ENCODE assay signal across 19 mouse cellular contexts in the genomic region with DNA sequence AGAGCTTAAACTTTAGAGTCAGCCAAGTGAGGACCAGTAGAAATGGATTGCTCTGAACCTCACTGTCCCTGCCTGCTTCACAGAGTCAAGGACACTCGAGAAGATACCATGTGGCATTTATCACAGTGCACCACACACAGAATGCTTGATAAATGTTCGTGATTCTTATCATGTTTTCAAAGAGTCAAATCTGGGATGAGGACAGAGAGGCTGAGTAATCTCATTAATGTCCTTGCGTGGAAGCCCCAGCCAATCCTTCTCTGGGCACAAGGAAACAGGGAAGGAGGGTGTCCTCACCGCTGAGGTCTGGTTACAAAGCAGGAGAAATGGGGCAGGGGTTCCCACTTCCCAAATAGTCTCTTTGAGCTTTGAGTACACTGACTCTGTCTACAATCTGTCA. TPM values are rescaled to one million over a fixed set of nuclear protein-coding genes. Genes with fewer than 3 reads are reported as not detected.
DNase-seq lines count a peak whose midpoint lies in the region.
"Had no signal": no experiment of that assay in that cellular context is flagged by ENCODE, and none has a peak within 500 bp of the region (broad histone marks: within the 10 kb centered on the region; RNA-seq: fewer than 3 reads in every experiment).

No protein-coding gene starts in this region.

- DNase-seq in heart, adult 11 months, result peak; percentile 10
- no peak for DNase-seq in heart, postnatal 14 days
- peak; percentile 67 for DNase-seq in adrenal gland, adult 8-10 months
- peak; percentile 28 for DNase-seq in adrenal gland, postnatal 25 days
- DNase-seq in left cerebral cortex, adult 18-20 months (ENCODE audit: low spot score in 2 of 2), result no peak
- DNase-seq in lung, postnatal 36 days, result no peak
- DNase-seq: B cell, adult 2 months; cerebellum, adult 11-12 months; cerebellum, adult 8-10 months; cerebellum, postnatal 10 days; cerebellum, postnatal 36 days; embryo, embryonic 11 days; gastrocnemius, postnatal 25 days; heart, adult 2 months had no signal

- intact Hi-C loops in heart, postnatal 14 days (cut with DNase I), result no loop called here

RNA-seq across cellular contexts. Expression of a gene that starts 55.8 kb away (rescaled TPM):
- total RNA-seq in heart, postnatal 14 days (2021), result not detected
- total RNA-seq in adrenal gland, adult 8-10 months (2022), result under 1 TPM in 1 of 4 experiments, not detected in 3; 0.43 TPM
- total RNA-seq in adrenal gland, postnatal 25 days (2021), result not detected in 2 replicates
- total RNA-seq in left cerebral cortex, adult 18-20 months (2021), result 100 to 1,000 TPM; 420 to 444 TPM
- total RNA-seq: CH12.LX; G1E; gastrocnemius, adult 8-10 months; gastrocnemius, postnatal 25 days; heart, adult 2 months; heart, postnatal 25 days; hematopoietic stem cell, adult 5-6 weeks had no signal

Comparison
In these comparisons a context has a peak if more than half of its experiments do, and no peak if none do; other contexts are left out.
1. DNase-seq: peak in heart, adult 11 months (single experiment), adrenal gland, adult 8-10 months (single experiment) and adrenal gland, postnatal 25 days (single experiment); none in heart, postnatal 14 days (0 of 2), left cerebral cortex, adult 18-20 months (0 of 2) and lung, postnatal 36 days (single experiment).
2. RNA of a gene that starts 55.8 kb away (total RNA-seq): 420 to 444 TPM in left cerebral cortex, adult 18-20 months; 0.43 TPM in adrenal gland, adult 8-10 months, not detected in heart, postnatal 14 days and not detected in adrenal gland, postnatal 25 days; every median in the first group is over 100 times any median in the second.